32 mouse cellular contexts compared by ENCODE assay signal in genomic region chr10:87518585-87518984, GRCm38 (mm10). TPM values are rescaled to one million over a fixed set of nuclear protein-coding genes. Genes with fewer than 3 reads are reported as not detected.
DNase-seq lines count a peak whose midpoint lies in the region; ATAC-seq and TF ChIP-seq lines count a peak whose summit lies in the region.
"Had no signal": no experiment of that assay in that cellular context is flagged by ENCODE, and none has a peak within 500 bp of the region (broad histone marks: within the 10 kb centered on the region; RNA-seq: fewer than 3 reads in every experiment).

No protein-coding gene starts in this region.

- H3K9me3 ChIP-seq in liver, embryonic 13.5 days (replicated peaks), result no peaks in the 10 kb centered on the region
- H3K9me3 ChIP-seq in kidney, postnatal 0 days (replicated peaks; ENCODE audit: low read length), result no peaks in the 10 kb centered on the region
- H3K9me3 ChIP-seq in forebrain, embryonic 15.5 days, result no peaks in the 10 kb centered on the region
- H3K9me3 ChIP-seq in forebrain, embryonic 16.5 days (ENCODE audit: control insufficient read depth, low read length), result no peaks in the 10 kb centered on the region
- H3K9me3 ChIP-seq: embryonic facial prominence, embryonic 15.5 days; forebrain, embryonic 12.5 days; heart, embryonic 12.5 days; hindbrain, embryonic 13.5 days; lung, embryonic 15.5 days; midbrain, embryonic 10.5 days; stomach, embryonic 15.5 days had no signal

- no peaks in the 10 kb centered on the region for H3K4me1 ChIP-seq in liver, embryonic 13.5 days (replicated peaks)
- H3K4me1 ChIP-seq in kidney, postnatal 0 days (replicated peaks; ENCODE audit: insufficient read depth, low read length), result no peaks in the 10 kb centered on the region
- no peaks in the 10 kb centered on the region for H3K4me1 ChIP-seq in forebrain, embryonic 15.5 days
- no peaks in the 10 kb centered on the region for H3K4me1 ChIP-seq in forebrain, embryonic 16.5 days (replicated peaks; ENCODE audit: control insufficient read depth, insufficient read depth, low read length)
- H3K4me1 ChIP-seq: embryonic facial prominence, embryonic 15.5 days; forebrain, embryonic 12.5 days; heart, embryonic 12.5 days; hindbrain, embryonic 13.5 days; lung, embryonic 15.5 days; midbrain, embryonic 10.5 days; stomach, embryonic 15.5 days had no signal

- no peak for ATAC-seq in liver, embryonic 13.5 days (ENCODE audit: low read depth)
- no peak for ATAC-seq in kidney, postnatal 0 days (replicated peaks; ENCODE audit: low FRiP score, low read depth)
- no peak for ATAC-seq in forebrain, embryonic 15.5 days (replicated peaks)
- no peak for ATAC-seq in forebrain, embryonic 16.5 days
- ATAC-seq: intestine, embryonic 16.5 days; midbrain, embryonic 16.5 days had no signal

- no peaks in the 10 kb centered on the region for H3K27me3 ChIP-seq in liver, embryonic 13.5 days
- H3K27me3 ChIP-seq in kidney, postnatal 0 days (ENCODE audit: insufficient read depth, low read length), result no peaks in the 10 kb centered on the region
- no peaks in the 10 kb centered on the region for H3K27me3 ChIP-seq in forebrain, embryonic 15.5 days
- H3K27me3 ChIP-seq in forebrain, embryonic 16.5 days (replicated peaks; ENCODE audit: control insufficient read depth, insufficient read depth, low read length), result no peaks in the 10 kb centered on the region
- H3K27me3 ChIP-seq: embryonic facial prominence, embryonic 15.5 days; heart, embryonic 12.5 days; hindbrain, embryonic 13.5 days; lung, embryonic 15.5 days; stomach, embryonic 15.5 days had no signal

- H3K9ac ChIP-seq in liver, embryonic 13.5 days, result no peak overlapping the region
- no peak overlapping the region for H3K9ac ChIP-seq in kidney, postnatal 0 days (ENCODE audit: low read depth, low read length)
- H3K9ac ChIP-seq in forebrain, embryonic 15.5 days (replicated peaks), result no peak overlapping the region
- no peak overlapping the region for H3K9ac ChIP-seq in forebrain, embryonic 16.5 days (replicated peaks; ENCODE audit: low read depth, low read length)
- H3K9ac ChIP-seq: embryonic facial prominence, embryonic 15.5 days; forebrain, embryonic 12.5 days; heart, embryonic 12.5 days; hindbrain, embryonic 13.5 days; lung, embryonic 15.5 days; stomach, embryonic 15.5 days had no signal

- no peak overlapping the region for H3K4me2 ChIP-seq in liver, embryonic 13.5 days
- H3K4me2 ChIP-seq in kidney, postnatal 0 days (ENCODE audit: low read length), result no peak overlapping the region
- H3K4me2 ChIP-seq in forebrain, embryonic 15.5 days (replicated peaks), result no peak overlapping the region
- H3K4me2 ChIP-seq in forebrain, embryonic 16.5 days (ENCODE audit: low read length), result no peak overlapping the region
- H3K4me2 ChIP-seq: embryonic facial prominence, embryonic 15.5 days; forebrain, embryonic 12.5 days; heart, embryonic 12.5 days; hindbrain, embryonic 13.5 days; lung, embryonic 15.5 days; stomach, embryonic 15.5 days had no signal

- H3K36me3 ChIP-seq in liver, embryonic 13.5 days, result no peaks in the 10 kb centered on the region
- H3K36me3 ChIP-seq in kidney, postnatal 0 days (ENCODE audit: insufficient read depth, low read length), result no peaks in the 10 kb centered on the region
- no peaks in the 10 kb centered on the region for H3K36me3 ChIP-seq in forebrain, embryonic 15.5 days
- H3K36me3 ChIP-seq in forebrain, embryonic 16.5 days (ENCODE audit: control insufficient read depth, insufficient read depth), result no peaks in the 10 kb centered on the region
- H3K36me3 ChIP-seq: embryonic facial prominence, embryonic 15.5 days; forebrain, embryonic 12.5 days; heart, embryonic 12.5 days; hindbrain, embryonic 13.5 days; lung, embryonic 15.5 days; midbrain, embryonic 10.5 days; stomach, embryonic 15.5 days had no signal

- TF ChIP-seq CTCF in kidney, postnatal 0 days (IDR thresholded peaks at IDR 0.05; ENCODE audit: low read depth), result no peak

- no peak for DNase-seq in liver, embryonic 13.5 days
- DNase-seq in liver, result no peak
- DNase-seq in kidney, postnatal 0 days (ENCODE audit: low spot score), result no peak
- DNase-seq in kidney, postnatal 36 days, result peak; percentile 38 to 80
- no peak for DNase-seq in c-Kit-positive CD71-positive TER-119-positive erythroid progenitor cells, embryonic 14.5 days (ENCODE audit: low spot score)
- DNase-seq: adrenal gland, adult 2 months; adrenal gland, postnatal 36 days; B cell, adult 2 months; cerebellum, adult 2 months; cerebellum, postnatal 14 days; gastrocnemius, postnatal 36 days; heart, adult 18-20 months; heart, postnatal 4 days; left cerebral cortex, postnatal 4 days; right cerebral cortex, postnatal 25 days had no signal

- no peak overlapping the region for H3K4me3 ChIP-seq in liver, embryonic 13.5 days (replicated peaks)
- H3K4me3 ChIP-seq in kidney, postnatal 0 days (replicated peaks; ENCODE audit: low read depth, low read length), result no peak overlapping the region
- no peak overlapping the region for H3K4me3 ChIP-seq in forebrain, embryonic 15.5 days
- no peak overlapping the region for H3K4me3 ChIP-seq in forebrain, embryonic 16.5 days (replicated peaks; ENCODE audit: low read length)
- H3K4me3 ChIP-seq: embryonic facial prominence, embryonic 15.5 days; forebrain, embryonic 12.5 days; heart, embryonic 12.5 days; hindbrain, embryonic 13.5 days; layer of hippocampus, adult 2 months; left cerebral cortex, adult 2 months; lung, embryonic 15.5 days; midbrain, embryonic 10.5 days; stomach, embryonic 15.5 days had no signal

- WGBS in liver, embryonic 13.5 days (ENCODE audit: insufficient replicate concordance), result 39% methylated on average over 2 of the region's 2 CpGs
- WGBS in kidney, postnatal 0 days, result 63% methylated on average over 2 of the region's 2 CpGs
- WGBS in forebrain, embryonic 15.5 days, result 90% methylated on average over 2 of the region's 2 CpGs
- WGBS in forebrain, embryonic 16.5 days, result 86% methylated on average over 2 of the region's 2 CpGs

- H3K27ac ChIP-seq in liver, embryonic 13.5 days, result peak overlapping the region; percentile 27; the same call in 1 of the 2 replicates
- peak overlapping the region; percentile 54; the same call in 1 of the 2 replicates for H3K27ac ChIP-seq in kidney, postnatal 0 days
- H3K27ac ChIP-seq in forebrain, embryonic 15.5 days (replicated peaks), result no peak overlapping the region
- no peak overlapping the region for H3K27ac ChIP-seq in forebrain, embryonic 16.5 days (ENCODE audit: low read length)
- H3K27ac ChIP-seq: embryonic facial prominence, embryonic 15.5 days; forebrain, embryonic 12.5 days; hindbrain, embryonic 13.5 days; layer of hippocampus, adult 2 months; left cerebral cortex, adult 2 months; lung, embryonic 15.5 days; midbrain, embryonic 10.5 days; stomach, embryonic 15.5 days had no signal

RNA-seq across cellular contexts. Expression of gene Pah, which starts 3.0 kb away (rescaled TPM):
- polyA plus RNA-seq in liver, embryonic 13.5 days (2015; fragmentation: Nextera tagmentation; extraction: Ambion mirVana), result 28.5 and 36.6 TPM in 2 replicates
- polyA plus RNA-seq in kidney, postnatal 0 days (2015; fragmentation: Nextera tagmentation; extraction: Ambion mirVana), result 40.9 and 52.9 TPM in 2 replicates
- polyA plus RNA-seq in forebrain, embryonic 15.5 days (2015; fragmentation: Nextera tagmentation; extraction: Ambion mirVana), result not detected in 2 replicates
- polyA plus RNA-seq in forebrain, embryonic 16.5 days (2015; fragmentation: Nextera tagmentation; extraction: Ambion mirVana), result not detected in 2 replicates
- polyA plus RNA-seq: brain, embryonic 14.5 days; embryonic facial prominence, embryonic 15.5 days; forebrain, embryonic 12.5 days; heart, embryonic 12.5 days; heart, postnatal 0 days; hindbrain, embryonic 13.5 days; limb, embryonic 14.5 days; neural tube, embryonic 11.5 days had no signal

RNA-seq across cellular contexts. Expression of gene Ascl1, which starts 25.1 kb away (rescaled TPM):
- 0.07 TPM in 1 of 2 replicates, not detected in the other for polyA plus RNA-seq in liver, embryonic 13.5 days (2015; fragmentation: Nextera tagmentation; extraction: Ambion mirVana)
- 0.30 and 0.41 TPM in 2 replicates for polyA plus RNA-seq in kidney, postnatal 0 days (2015; fragmentation: Nextera tagmentation; extraction: Ambion mirVana)
- polyA plus RNA-seq in forebrain, embryonic 15.5 days (2015; fragmentation: Nextera tagmentation; extraction: Ambion mirVana), result 24.2 and 25.8 TPM in 2 replicates
- 15.7 and 17.5 TPM in 2 replicates for polyA plus RNA-seq in forebrain, embryonic 16.5 days (2015; fragmentation: Nextera tagmentation; extraction: Ambion mirVana)
- polyA plus RNA-seq: heart, postnatal 0 days had no signal

Comparison
In these comparisons a context has a peak if more than half of its experiments do, and no peak if none do; other contexts are left out.
1. DNase-seq: peak in kidney, postnatal 36 days (2 of 2); none in liver, embryonic 13.5 days (single experiment), liver (single experiment), kidney, postnatal 0 days (single experiment) and c-Kit-positive CD71-positive TER-119-positive erythroid progenitor cells, embryonic 14.5 days (single experiment).
2. H3K27ac ChIP-seq: peak in liver, embryonic 13.5 days (single experiment) and kidney, postnatal 0 days (single experiment); none in forebrain, embryonic 15.5 days (single experiment) and forebrain, embryonic 16.5 days (single experiment).
3. RNA of gene Pah, which starts 3.0 kb away (polyA plus RNA-seq): 40.9 to 52.9 TPM in kidney, postnatal 0 days and 28.5 to 36.6 TPM in liver, embryonic 13.5 days; not detected in forebrain, embryonic 16.5 days and not detected in forebrain, embryonic 15.5 days; every median in the first group is over 10 times any median in the second.
4. RNA of gene Ascl1, which starts 25.1 kb away (polyA plus RNA-seq): 24.2 to 25.8 TPM in forebrain, embryonic 15.5 days and 15.7 to 17.5 TPM in forebrain, embryonic 16.5 days; 0.30 to 0.41 TPM in kidney, postnatal 0 days and 0.07 TPM in liver, embryonic 13.5 days; every median in the first group is over 10 times any median in the second.